Mouse (Mus musculus): ENCODE results near the gene Pnisr. TPM values are rescaled to one million over a fixed set of nuclear protein-coding genes. Genes with fewer than 3 reads are reported as not detected.
A peak's percentile ranks its signal among the peaks of the same experiment; 100 is the strongest.

Gene Pnisr
- 155 and 166 TPM in 2 replicates for polyA plus RNA-seq (2014; fragmentation: Nextera tagmentation; extraction: Ambion mirVana)

DNA sequence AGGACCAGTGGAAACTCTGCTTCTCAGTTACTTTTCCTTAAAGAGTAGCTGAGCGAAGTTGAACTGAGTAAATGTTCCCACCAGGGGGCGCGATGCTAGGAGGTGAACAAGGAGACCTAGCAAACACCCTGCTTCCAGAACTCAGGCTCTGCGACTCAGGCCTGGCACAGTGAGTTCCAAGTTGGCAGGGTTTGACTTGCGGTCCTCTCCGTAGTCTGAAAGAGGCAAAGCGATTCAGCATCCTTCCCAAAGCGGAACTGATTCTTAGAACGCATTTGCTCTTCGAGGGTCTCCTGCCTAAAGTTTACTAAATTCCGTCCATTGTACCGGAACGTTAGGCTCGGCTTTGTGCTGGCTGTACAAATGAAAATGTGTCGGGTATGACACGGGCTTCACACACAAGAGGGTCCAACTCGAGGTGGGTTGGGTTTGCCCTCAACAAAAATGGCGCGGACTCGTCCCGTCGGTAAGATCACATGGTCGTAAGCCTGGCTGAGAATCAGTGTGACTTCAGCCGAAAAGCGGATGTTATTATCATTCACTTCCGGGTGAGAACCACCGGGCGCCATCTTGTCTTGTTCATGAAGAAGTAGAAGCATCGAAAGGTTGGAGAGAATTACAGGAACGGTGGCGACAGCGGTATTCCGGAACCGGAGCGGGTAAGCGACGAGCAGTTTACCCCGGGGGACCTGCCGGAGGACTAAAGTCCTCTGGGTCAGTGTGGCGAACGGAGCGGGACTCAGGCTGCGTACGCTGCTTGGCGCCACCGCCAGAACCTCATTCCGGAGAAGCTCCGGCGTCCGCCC, at the start of gene Pnisr:
TSS of gene Pnisr (plus strand) at position 103 of the 806 bp plus-strand sequence.
- Histone ChIP-seq H3K27me3 (ENCODE audit: control insufficient read depth, insufficient read depth, low read length) (no peaks in the 10 kb centered on the region), H3K4me1 (replicated peaks; ENCODE audit: control insufficient read depth, insufficient read depth, low read length) (peaks cover 24% of the 10 kb centered on the region), H3K27ac (peak within 1 kb of the TSS; percentile 99), H3K4me2 (replicated peaks) (peak within 1 kb of the TSS; percentile 68), H3K4me3 (replicated peaks; ENCODE audit: low read length) (peak within 1 kb of the TSS; percentile 95), H3K9me3 (ENCODE audit: control insufficient read depth, low read length) (no peaks in the 10 kb centered on the region), H3K9ac (peak within 1 kb of the TSS; percentile 99), H3K36me3 (replicated peaks; ENCODE audit: control insufficient read depth, insufficient read depth) (no peaks in the 10 kb centered on the region)
- WGBS: under 1% methylated on average over 50 of the region's 50 CpGs
- DNase-seq (ENCODE audit: low spot score) (peak; percentile 97), ATAC-seq (ENCODE audit: low FRiP score) (peak; percentile 98)

DNA sequence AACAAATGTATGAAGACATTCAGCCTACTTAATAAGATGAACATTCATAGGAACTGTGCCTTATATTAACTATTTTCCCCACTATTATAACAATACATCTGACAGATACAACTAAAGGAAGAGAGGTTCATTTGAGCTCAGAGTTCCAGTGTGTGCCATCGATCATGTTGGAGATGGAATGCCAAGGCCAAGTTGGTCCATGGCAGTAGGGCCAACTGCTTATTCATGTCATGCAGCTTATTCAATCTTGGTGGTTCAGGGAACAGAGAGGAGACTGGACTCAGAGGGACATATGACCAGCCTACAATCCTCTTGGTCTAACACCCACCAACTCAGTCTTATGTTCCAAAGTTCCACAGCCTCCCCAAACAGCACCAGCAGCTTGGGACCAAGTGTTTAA, 46.4 kb upstream of the Pnisr start:
- Histone ChIP-seq H3K27me3 (ENCODE audit: control insufficient read depth, insufficient read depth, low read length) (no peaks in the 10 kb centered on the region), H3K27ac (no peak overlapping the region), H3K4me2 (replicated peaks) (no peak overlapping the region), H3K4me3 (replicated peaks; ENCODE audit: low read length) (no peak overlapping the region), H3K9me3 (ENCODE audit: control insufficient read depth, low read length) (no peaks in the 10 kb centered on the region), H3K4me1 (replicated peaks; ENCODE audit: control insufficient read depth, insufficient read depth, low read length) (no peaks in the 10 kb centered on the region), H3K9ac (no peak overlapping the region), H3K36me3 (replicated peaks; ENCODE audit: control insufficient read depth, insufficient read depth) (peaks cover 68% of the 10 kb centered on the region)
- 100% methylated on average over 1 of the region's 1 CpGs for WGBS
- DNase-seq (ENCODE audit: low spot score) (no peak), ATAC-seq (ENCODE audit: low FRiP score) (no peak)

DNA sequence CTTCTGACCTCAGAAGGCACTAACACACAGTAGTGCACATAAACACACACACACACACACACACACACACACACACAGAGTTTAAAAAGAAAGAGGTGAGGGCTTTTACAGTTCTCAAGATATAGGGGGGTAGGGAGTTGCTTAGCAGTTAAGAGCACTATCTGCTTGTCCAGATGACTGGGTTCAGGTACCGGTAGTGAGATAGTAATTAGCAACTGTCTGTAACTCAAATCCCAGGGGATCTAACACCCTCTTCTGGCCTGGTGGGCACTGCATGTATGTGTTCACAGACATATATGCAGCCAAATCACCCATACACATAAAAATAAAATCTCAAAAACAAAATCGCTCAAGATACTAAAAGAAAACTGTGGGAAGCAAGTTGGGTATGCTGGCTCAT, 45.8 kb upstream of the Pnisr start:
- H3K27me3 ChIP-seq (ENCODE audit: control insufficient read depth, insufficient read depth, low read length): no peaks in the 10 kb centered on the region
- no peak overlapping the region for H3K27ac ChIP-seq
- ATAC-seq (ENCODE audit: low FRiP score) (no peak), DNase-seq (ENCODE audit: low spot score) (no peak)
- no peaks in the 10 kb centered on the region for H3K4me1 ChIP-seq (replicated peaks; ENCODE audit: control insufficient read depth, insufficient read depth, low read length)
- H3K9ac ChIP-seq: no peak overlapping the region
- no peaks in the 10 kb centered on the region for H3K9me3 ChIP-seq (ENCODE audit: control insufficient read depth, low read length)
- no peak overlapping the region for H3K4me2 ChIP-seq (replicated peaks)
- 94% methylated on average over 2 of the region's 2 CpGs for WGBS
- H3K36me3 ChIP-seq (replicated peaks; ENCODE audit: control insufficient read depth, insufficient read depth): peaks cover 74% of the 10 kb centered on the region
- H3K4me3 ChIP-seq (replicated peaks; ENCODE audit: low read length): no peak overlapping the region

DNA sequence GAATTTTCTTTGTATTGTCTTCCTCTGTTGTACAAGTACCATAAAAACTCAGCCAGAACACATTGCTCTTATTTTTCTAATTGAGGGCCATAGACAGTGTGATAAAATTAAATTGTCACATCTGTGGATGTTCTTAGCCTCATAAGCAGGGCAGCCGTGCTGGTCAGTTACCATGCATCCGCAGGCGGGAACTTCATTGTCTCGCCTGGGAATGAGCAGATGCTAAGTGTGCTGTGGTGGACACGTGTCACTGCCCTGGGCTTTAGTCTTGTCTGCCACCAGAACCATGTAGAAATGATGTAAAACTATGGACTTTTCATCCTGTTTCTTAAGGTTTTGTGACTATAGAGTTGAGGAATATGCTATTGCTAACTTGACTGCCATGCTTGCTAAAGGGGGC, 40.2 kb upstream of the Pnisr start:
- no peaks in the 10 kb centered on the region for H3K27me3 ChIP-seq (ENCODE audit: control insufficient read depth, insufficient read depth, low read length)
- no peak for ATAC-seq (ENCODE audit: low FRiP score)
- peaks cover 53% of the 10 kb centered on the region for H3K36me3 ChIP-seq (replicated peaks; ENCODE audit: control insufficient read depth, insufficient read depth)
- no peaks in the 10 kb centered on the region for H3K4me1 ChIP-seq (replicated peaks; ENCODE audit: control insufficient read depth, insufficient read depth, low read length)
- H3K4me3 ChIP-seq (replicated peaks; ENCODE audit: low read length): no peak overlapping the region
- no peaks in the 10 kb centered on the region for H3K9me3 ChIP-seq (ENCODE audit: control insufficient read depth, low read length)
- H3K27ac ChIP-seq: no peak overlapping the region
- DNase-seq (ENCODE audit: low spot score): no peak
- no peak overlapping the region for H3K4me2 ChIP-seq (replicated peaks)
- no peak overlapping the region for H3K9ac ChIP-seq
- 35% methylated on average over 5 of the region's 5 CpGs for WGBS

DNA sequence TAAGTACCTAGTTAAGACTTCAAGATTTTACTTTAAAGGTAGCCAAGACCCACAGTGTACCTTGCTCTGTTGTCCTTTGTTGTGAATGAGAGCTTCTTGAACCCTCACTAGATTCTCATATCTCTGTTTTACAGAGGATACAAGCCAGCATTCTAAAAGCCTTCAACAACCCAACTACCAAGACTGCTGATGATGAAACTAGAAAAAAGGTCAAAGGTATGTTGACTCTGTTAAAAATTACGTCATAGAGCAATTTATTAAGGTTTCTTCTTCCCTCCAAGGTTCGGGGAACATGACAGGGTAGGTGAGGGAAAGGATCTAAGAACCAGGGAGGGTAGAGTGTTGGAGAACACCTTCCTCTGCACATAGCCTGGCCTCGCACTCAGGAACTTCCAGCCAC, 36.8 kb upstream of the Pnisr start:
- Histone ChIP-seq H3K4me2 (replicated peaks) (no peak overlapping the region), H3K9me3 (ENCODE audit: control insufficient read depth, low read length) (no peaks in the 10 kb centered on the region), H3K9ac (no peak overlapping the region), H3K36me3 (replicated peaks; ENCODE audit: control insufficient read depth, insufficient read depth) (peaks cover 47% of the 10 kb centered on the region), H3K4me1 (replicated peaks; ENCODE audit: control insufficient read depth, insufficient read depth, low read length) (no peaks in the 10 kb centered on the region), H3K4me3 (replicated peaks; ENCODE audit: low read length) (no peak overlapping the region), H3K27ac (no peak overlapping the region), H3K27me3 (ENCODE audit: control insufficient read depth, insufficient read depth, low read length) (no peaks in the 10 kb centered on the region)
- WGBS: 90% methylated on average over 3 of the region's 3 CpGs
- DNase-seq (ENCODE audit: low spot score) (no peak), ATAC-seq (ENCODE audit: low FRiP score) (no peak)

DNA sequence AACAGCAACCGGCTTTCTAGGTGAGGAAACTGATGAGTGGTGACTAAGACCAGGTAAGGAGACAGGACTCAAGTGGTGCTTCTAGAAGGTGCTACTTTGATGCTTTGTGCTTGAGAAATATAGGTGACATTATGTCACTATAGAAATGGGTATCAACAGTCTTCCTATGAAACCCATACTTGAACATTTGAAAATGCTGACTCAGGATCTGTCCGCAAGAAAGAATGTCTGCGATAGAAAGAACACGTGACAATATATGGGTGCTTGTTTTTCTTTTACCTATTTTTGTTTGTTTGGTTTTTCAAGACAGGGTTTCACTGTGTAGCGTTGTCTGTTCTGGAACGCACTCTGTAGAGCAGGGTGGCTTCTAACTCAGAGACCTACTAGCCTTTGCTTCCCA, 34.7 kb upstream of the Pnisr start:
- H3K36me3 ChIP-seq (replicated peaks; ENCODE audit: control insufficient read depth, insufficient read depth): peaks cover 52% of the 10 kb centered on the region
- no peak overlapping the region for H3K4me3 ChIP-seq (replicated peaks; ENCODE audit: low read length)
- H3K4me2 ChIP-seq (replicated peaks): no peak overlapping the region
- no peak for DNase-seq (ENCODE audit: low spot score)
- no peaks in the 10 kb centered on the region for H3K4me1 ChIP-seq (replicated peaks; ENCODE audit: control insufficient read depth, insufficient read depth, low read length)
- no peak overlapping the region for H3K9ac ChIP-seq
- no peaks in the 10 kb centered on the region for H3K27me3 ChIP-seq (ENCODE audit: control insufficient read depth, insufficient read depth, low read length)
- no peaks in the 10 kb centered on the region for H3K9me3 ChIP-seq (ENCODE audit: control insufficient read depth, low read length)
- WGBS: 97% methylated on average over 6 of the region's 6 CpGs
- ATAC-seq (ENCODE audit: low FRiP score): no peak
- no peak overlapping the region for H3K27ac ChIP-seq

DNA sequence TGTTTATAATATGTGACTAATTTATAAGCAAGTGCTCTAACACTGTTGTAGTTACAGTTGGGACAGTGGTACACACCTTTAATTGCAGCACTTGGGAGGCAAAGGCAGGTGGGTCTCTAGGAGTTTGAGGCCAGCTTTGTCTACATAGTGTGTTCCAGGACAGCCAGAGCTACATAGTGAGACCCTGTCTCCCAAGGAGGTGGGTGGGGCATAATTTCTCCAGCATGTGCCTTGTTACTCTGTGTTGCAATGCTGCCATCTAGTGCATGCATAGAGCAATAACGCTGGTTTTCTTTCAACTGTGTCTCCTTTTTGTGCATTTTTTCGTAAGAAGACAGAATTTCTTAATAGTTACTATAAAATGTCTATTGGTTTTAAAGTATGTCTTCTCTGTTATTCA, 33.4 kb upstream of the Pnisr start:
- Histone ChIP-seq H3K4me3 (replicated peaks; ENCODE audit: low read length) (no peak overlapping the region), H3K27ac (no peak overlapping the region), H3K4me2 (replicated peaks) (no peak overlapping the region), H3K36me3 (replicated peaks; ENCODE audit: control insufficient read depth, insufficient read depth) (peaks cover 60% of the 10 kb centered on the region), H3K27me3 (ENCODE audit: control insufficient read depth, insufficient read depth, low read length) (no peaks in the 10 kb centered on the region), H3K9me3 (ENCODE audit: control insufficient read depth, low read length) (no peaks in the 10 kb centered on the region), H3K4me1 (replicated peaks; ENCODE audit: control insufficient read depth, insufficient read depth, low read length) (no peaks in the 10 kb centered on the region), H3K9ac (no peak overlapping the region)
- WGBS: 39% methylated on average over 2 of the region's 2 CpGs
- peak; percentile 84 for DNase-seq (ENCODE audit: low spot score)
- peak; percentile 87 for ATAC-seq (ENCODE audit: low FRiP score)

DNA sequence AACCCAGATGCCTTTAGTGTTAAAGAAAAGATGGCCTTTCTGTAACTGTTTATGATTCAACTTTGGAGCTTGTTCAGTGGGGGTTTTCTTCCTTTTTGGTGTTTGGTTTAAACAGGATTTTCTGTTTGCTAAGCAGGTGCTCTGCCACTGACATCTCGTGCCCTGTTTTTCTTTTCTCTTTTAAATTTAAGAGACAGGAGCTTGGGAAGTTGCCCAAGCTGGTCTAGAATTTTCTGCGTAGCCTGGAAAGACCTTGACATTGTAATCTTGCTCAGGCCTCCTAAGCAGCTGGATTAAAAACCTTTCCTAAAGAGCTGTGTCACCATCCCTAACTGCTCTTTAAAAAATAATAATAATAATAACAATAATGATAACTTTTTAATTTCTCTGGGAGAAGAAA, 20.8 kb upstream of the Pnisr start:
- WGBS: 84% methylated on average over 2 of the region's 2 CpGs
- H3K9me3 ChIP-seq (ENCODE audit: control insufficient read depth, low read length): no peaks in the 10 kb centered on the region

DNA sequence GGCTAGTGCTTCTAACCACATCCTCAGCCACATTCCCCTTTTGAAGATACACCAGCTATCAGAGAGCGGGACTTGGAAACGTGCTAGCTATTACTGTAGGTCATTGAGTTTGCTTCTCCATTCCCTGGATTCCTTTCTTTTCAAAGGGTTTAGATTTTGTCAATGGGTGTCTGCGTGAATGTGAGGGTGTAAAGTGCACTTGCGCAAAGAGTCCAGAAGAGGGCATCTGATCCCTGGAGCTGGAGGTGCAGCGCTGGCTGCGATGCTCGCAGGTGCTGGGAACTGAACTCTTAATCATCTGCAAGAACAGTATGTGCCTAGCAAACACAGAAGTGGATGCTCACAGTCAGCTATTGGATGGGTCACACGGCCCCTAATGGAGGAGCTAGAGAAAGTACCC, 14.5 kb upstream of the Pnisr start:
- no peaks in the 10 kb centered on the region for H3K9me3 ChIP-seq (ENCODE audit: control insufficient read depth, low read length)

More for the DNA sequence above, 20.8 kb upstream of the Pnisr start:
- no peak for ATAC-seq (ENCODE audit: low FRiP score)
- H3K36me3 ChIP-seq (replicated peaks; ENCODE audit: control insufficient read depth, insufficient read depth): peaks cover 38% of the 10 kb centered on the region
- no peak for DNase-seq (ENCODE audit: low spot score)
- no peaks in the 10 kb centered on the region for H3K27me3 ChIP-seq (ENCODE audit: control insufficient read depth, insufficient read depth, low read length)
- H3K4me1 ChIP-seq (replicated peaks; ENCODE audit: control insufficient read depth, insufficient read depth, low read length): no peaks in the 10 kb centered on the region
- H3K4me3 ChIP-seq (replicated peaks; ENCODE audit: low read length): no peak overlapping the region
- no peak overlapping the region for H3K9ac ChIP-seq
- no peak overlapping the region for H3K27ac ChIP-seq
- H3K4me2 ChIP-seq (replicated peaks): no peak overlapping the region

More for the DNA sequence above, 14.5 kb upstream of the Pnisr start:
- H3K4me3 ChIP-seq (replicated peaks; ENCODE audit: low read length): no peak overlapping the region
- peaks cover 27% of the 10 kb centered on the region for H3K36me3 ChIP-seq (replicated peaks; ENCODE audit: control insufficient read depth, insufficient read depth)
- no peak overlapping the region for H3K4me2 ChIP-seq (replicated peaks)
- DNase-seq (ENCODE audit: low spot score) (no peak), ATAC-seq (ENCODE audit: low FRiP score) (no peak)
- no peaks in the 10 kb centered on the region for H3K4me1 ChIP-seq (replicated peaks; ENCODE audit: control insufficient read depth, insufficient read depth, low read length)
- H3K27ac ChIP-seq: no peak overlapping the region
- H3K27me3 ChIP-seq (ENCODE audit: control insufficient read depth, insufficient read depth, low read length): no peaks in the 10 kb centered on the region
- 93% methylated on average over 8 of the region's 8 CpGs for WGBS
- no peak overlapping the region for H3K9ac ChIP-seq
